Mouse (Mus musculus): ENCODE measurements around the gene Pde6h. TPM values are rescaled to one million over a fixed set of nuclear protein-coding genes. Genes with fewer than 3 reads are reported as not detected.
A peak's percentile ranks its signal among the peaks of the same experiment; 100 is the strongest.

Gene Pde6h
- polyA plus RNA-seq, 1 experiment from 2014 or later, result 0.40 TPM

DNA sequence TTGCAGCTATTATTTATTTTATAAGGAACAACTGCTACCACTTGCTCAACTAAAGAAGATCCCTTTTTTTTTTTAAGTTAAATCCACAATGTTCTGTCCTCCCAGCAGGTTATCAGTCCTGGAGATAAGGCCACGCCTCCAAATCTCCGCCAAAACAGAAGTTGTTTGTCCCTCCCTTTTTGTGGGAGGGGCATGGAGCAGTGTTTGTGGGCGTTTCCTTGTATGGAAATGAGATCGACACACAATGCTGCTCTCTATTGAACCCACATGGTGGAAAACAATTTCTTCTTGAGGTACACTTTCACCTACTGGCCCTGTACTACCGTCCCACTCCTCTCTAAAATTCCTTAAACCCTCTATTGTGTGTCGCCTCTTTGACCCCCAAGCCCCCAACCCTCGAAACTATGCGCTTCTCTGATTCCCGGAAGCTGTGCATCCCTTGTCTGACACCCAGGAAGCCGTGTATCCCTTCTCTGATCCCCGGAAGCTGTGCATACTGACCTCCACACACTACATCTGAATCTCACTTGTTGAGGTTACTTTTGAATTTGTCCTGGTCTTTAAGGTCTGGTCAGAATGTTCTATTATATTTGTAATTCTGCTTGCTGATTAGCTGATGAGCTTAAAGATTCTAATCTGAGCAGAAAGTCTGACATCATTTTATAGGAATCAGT lies 66.3 kb downstream of the Pde6h start:
- Histone ChIP-seq H3K27me3 (ENCODE audit: control insufficient read depth, insufficient read depth, low read length) (no peaks in the 10 kb centered on the region), H3K4me3 (ENCODE audit: low read depth, low read length) (no peak overlapping the region)
- DNase-seq (ENCODE audit: low spot score), result no peak

DNA sequence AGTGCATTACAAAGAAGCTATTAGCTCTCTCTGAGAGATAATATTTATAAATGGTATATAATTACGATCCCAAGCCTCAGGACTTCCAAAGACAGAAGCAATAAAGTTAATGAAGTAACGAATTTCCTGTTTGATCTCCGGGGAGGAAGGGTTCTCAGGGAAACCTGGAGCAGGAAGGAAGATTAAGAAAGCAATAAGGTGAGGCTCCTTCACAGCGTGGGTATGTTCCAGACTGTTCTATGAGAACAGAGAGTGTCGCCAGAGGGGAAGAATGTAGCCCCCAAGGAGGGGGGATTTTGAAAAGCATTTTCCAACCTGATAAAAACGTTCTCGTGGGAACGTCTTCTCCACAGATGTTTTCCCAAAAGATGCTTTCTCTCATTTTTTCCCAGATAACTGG lies 66.9 kb downstream of the Pde6h start:
- 44% methylated on average over 8 of the region's 8 CpGs for WGBS
- Histone ChIP-seq H3K9ac (ENCODE audit: low read length) (no peak overlapping the region), H3K4me2 (replicated peaks; ENCODE audit: low read depth) (no peak overlapping the region), H3K9me3 (ENCODE audit: control insufficient read depth, low read length) (no peaks in the 10 kb centered on the region), H3K4me1 (replicated peaks; ENCODE audit: control insufficient read depth, insufficient read depth) (no peaks in the 10 kb centered on the region), H3K36me3 (ENCODE audit: control insufficient read depth, insufficient read depth, low read length) (no peaks in the 10 kb centered on the region), H3K27me3 (ENCODE audit: control insufficient read depth, insufficient read depth, low read length) (no peaks in the 10 kb centered on the region), H3K27ac (replicated peaks) (no peak overlapping the region), H3K4me3 (ENCODE audit: low read depth, low read length) (no peak overlapping the region)
- DNase-seq (ENCODE audit: low spot score), result no peak
- no peak for ATAC-seq (ENCODE audit: low FRiP score, low TSS enrichment)
- TF ChIP-seq CTCF (IDR thresholded peaks at IDR 0.05; ENCODE audit: low read depth), result no peak
- no peak for TF ChIP-seq EP300 (optimal IDR thresholded peaks at IDR 0.05)

More for the DNA sequence above, 66.3 kb downstream of the Pde6h start:
- no peak for ATAC-seq (ENCODE audit: low FRiP score, low TSS enrichment)
- TF ChIP-seq EP300 (optimal IDR thresholded peaks at IDR 0.05) (no peak), CTCF (IDR thresholded peaks at IDR 0.05; ENCODE audit: low read depth) (no peak)
- Histone ChIP-seq H3K9me3 (ENCODE audit: control insufficient read depth, low read length) (no peaks in the 10 kb centered on the region), H3K9ac (ENCODE audit: low read length) (no peak overlapping the region), H3K36me3 (ENCODE audit: control insufficient read depth, insufficient read depth, low read length) (no peaks in the 10 kb centered on the region), H3K4me2 (replicated peaks; ENCODE audit: low read depth) (no peak overlapping the region), H3K4me1 (replicated peaks; ENCODE audit: control insufficient read depth, insufficient read depth) (no peaks in the 10 kb centered on the region), H3K27ac (replicated peaks) (no peak overlapping the region)
- WGBS, result 38% methylated on average over 11 of the region's 11 CpGs

DNA sequence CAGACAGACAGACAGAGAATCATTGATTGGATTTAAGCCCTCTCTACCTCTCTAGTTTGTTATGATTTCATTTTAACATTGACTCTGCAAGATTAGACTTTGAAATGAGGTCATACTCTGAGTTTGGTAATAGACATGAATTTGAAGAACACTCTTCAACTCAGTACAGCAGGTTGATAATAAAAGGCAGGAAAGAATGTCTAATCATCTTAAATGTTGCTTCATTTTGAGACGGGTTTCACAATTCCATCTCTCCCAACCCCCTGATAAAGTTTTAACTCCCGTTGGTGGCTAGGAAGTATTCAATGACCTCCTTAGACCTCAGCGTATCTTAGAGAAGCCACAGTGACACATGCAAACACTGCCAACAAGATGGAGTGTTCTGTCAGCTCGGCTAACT lies 69.9 kb downstream of the Pde6h start:
- no peak for ATAC-seq (ENCODE audit: low FRiP score, low TSS enrichment)
- H3K4me3 ChIP-seq (ENCODE audit: low read depth, low read length), result no peak overlapping the region
- TF ChIP-seq EP300 (optimal IDR thresholded peaks at IDR 0.05), result no peak
- TF ChIP-seq CTCF (IDR thresholded peaks at IDR 0.05; ENCODE audit: low read depth), result no peak
- H3K27ac ChIP-seq (replicated peaks), result no peak overlapping the region
- no peaks in the 10 kb centered on the region for H3K9me3 ChIP-seq (ENCODE audit: control insufficient read depth, low read length)
- no peaks in the 10 kb centered on the region for H3K4me1 ChIP-seq (replicated peaks; ENCODE audit: control insufficient read depth, insufficient read depth)
- WGBS, result 21% methylated on average over 4 of the region's 4 CpGs
- no peak overlapping the region for H3K9ac ChIP-seq (ENCODE audit: low read length)
- no peaks in the 10 kb centered on the region for H3K27me3 ChIP-seq (ENCODE audit: control insufficient read depth, insufficient read depth, low read length)
- no peaks in the 10 kb centered on the region for H3K36me3 ChIP-seq (ENCODE audit: control insufficient read depth, insufficient read depth, low read length)
- no peak overlapping the region for H3K4me2 ChIP-seq (replicated peaks; ENCODE audit: low read depth)
- no peak for DNase-seq (ENCODE audit: low spot score)

DNA sequence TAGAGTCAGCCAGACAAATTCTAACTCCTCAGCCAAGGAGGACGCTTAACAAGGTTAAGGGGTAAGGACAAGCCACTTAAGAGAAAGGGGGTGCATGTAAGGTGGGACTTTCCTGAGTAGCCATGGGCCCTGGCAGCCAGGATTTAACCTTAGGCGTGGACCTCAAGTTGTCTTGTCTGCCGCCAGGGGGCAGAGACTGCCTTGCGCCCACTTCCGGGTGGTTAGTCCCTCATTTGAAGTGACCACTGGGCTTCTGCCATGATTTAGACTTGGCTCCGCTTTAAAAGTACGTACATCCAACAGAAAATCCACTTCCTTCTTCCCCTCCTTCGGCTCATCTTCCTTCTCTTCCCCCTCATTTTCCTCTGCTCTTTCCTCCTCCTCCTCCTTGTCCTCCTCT lies 71.9 kb downstream of the Pde6h start:
- Histone ChIP-seq H3K9ac (ENCODE audit: low read length) (no peak overlapping the region), H3K4me2 (replicated peaks; ENCODE audit: low read depth) (no peak overlapping the region), H3K4me3 (ENCODE audit: low read depth, low read length) (no peak overlapping the region), H3K27me3 (ENCODE audit: control insufficient read depth, insufficient read depth, low read length) (no peaks in the 10 kb centered on the region), H3K36me3 (ENCODE audit: control insufficient read depth, insufficient read depth, low read length) (no peaks in the 10 kb centered on the region), H3K4me1 (replicated peaks; ENCODE audit: control insufficient read depth, insufficient read depth) (no peaks in the 10 kb centered on the region), H3K27ac (replicated peaks) (no peak overlapping the region), H3K9me3 (ENCODE audit: control insufficient read depth, low read length) (no peaks in the 10 kb centered on the region)
- no peak for TF ChIP-seq EP300 (optimal IDR thresholded peaks at IDR 0.05)
- peak; percentile 62 for TF ChIP-seq CTCF (IDR thresholded peaks at IDR 0.05; ENCODE audit: low read depth)
- no peak for ATAC-seq (ENCODE audit: low FRiP score, low TSS enrichment)
- DNase-seq (ENCODE audit: low spot score), result no peak
- WGBS, result 83% methylated on average over 8 of the region's 8 CpGs

DNA sequence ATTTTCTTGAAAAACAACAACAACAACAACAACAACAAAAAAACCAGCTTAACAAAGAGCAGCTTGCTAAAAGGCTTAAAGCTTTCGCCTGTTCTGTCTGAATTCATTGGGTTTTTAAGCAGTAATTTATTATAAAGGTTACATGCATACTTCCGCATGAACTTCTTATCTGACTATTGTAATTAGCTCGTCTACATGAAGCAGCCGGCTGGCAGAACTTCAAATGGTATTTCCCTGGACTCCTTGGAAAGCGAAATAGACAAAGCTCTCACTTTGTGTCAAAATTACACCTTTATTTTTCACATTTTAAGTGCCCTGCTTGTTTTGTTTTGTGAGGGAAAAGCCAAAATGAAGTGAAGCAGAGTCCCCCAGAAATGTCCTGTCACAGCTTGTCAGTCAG lies 72.7 kb downstream of the Pde6h start:
- no peak overlapping the region for H3K9ac ChIP-seq (ENCODE audit: low read length)
- WGBS, result 38% methylated on average over 5 of the region's 5 CpGs

DNA sequence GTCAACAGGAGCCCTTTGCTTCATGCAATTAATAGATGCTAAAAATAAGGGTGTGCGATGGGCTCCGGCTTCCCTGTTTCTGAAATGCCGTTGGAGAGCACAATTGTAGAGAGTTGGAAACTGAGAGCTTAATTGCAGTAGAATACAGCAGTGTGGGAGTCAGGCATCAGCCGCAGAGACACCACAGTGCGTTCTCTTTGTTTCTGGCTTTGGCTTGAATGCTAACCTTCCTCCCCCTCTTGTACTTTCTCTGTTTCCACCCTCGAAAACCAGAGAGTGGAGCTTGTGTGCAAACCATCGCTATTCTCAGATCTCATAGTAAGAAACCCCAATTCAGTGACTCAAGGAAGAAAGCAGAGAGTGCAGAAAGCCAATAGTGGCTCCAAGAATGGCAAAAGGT lies 74.5 kb downstream of the Pde6h start:
- ATAC-seq (ENCODE audit: low FRiP score, low TSS enrichment) (no peak), DNase-seq (ENCODE audit: low spot score) (no peak)
- Histone ChIP-seq H3K9ac (ENCODE audit: low read length) (no peak overlapping the region), H3K36me3 (ENCODE audit: control insufficient read depth, insufficient read depth, low read length) (no peaks in the 10 kb centered on the region), H3K4me3 (ENCODE audit: low read depth, low read length) (no peak overlapping the region), H3K4me1 (replicated peaks; ENCODE audit: control insufficient read depth, insufficient read depth) (no peaks in the 10 kb centered on the region), H3K9me3 (ENCODE audit: control insufficient read depth, low read length) (no peaks in the 10 kb centered on the region), H3K27me3 (ENCODE audit: control insufficient read depth, insufficient read depth, low read length) (no peaks in the 10 kb centered on the region), H3K4me2 (replicated peaks; ENCODE audit: low read depth) (no peak overlapping the region), H3K27ac (replicated peaks) (no peak overlapping the region)
- WGBS, result 92% methylated on average over 7 of the region's 7 CpGs
- TF ChIP-seq EP300 (optimal IDR thresholded peaks at IDR 0.05) (no peak), CTCF (IDR thresholded peaks at IDR 0.05; ENCODE audit: low read depth) (no peak)

More for the DNA sequence above, 72.7 kb downstream of the Pde6h start:
- Histone ChIP-seq H3K4me3 (ENCODE audit: low read depth, low read length) (no peak overlapping the region), H3K36me3 (ENCODE audit: control insufficient read depth, insufficient read depth, low read length) (no peaks in the 10 kb centered on the region), H3K27ac (replicated peaks) (no peak overlapping the region), H3K4me2 (replicated peaks; ENCODE audit: low read depth) (no peak overlapping the region), H3K27me3 (ENCODE audit: control insufficient read depth, insufficient read depth, low read length) (no peaks in the 10 kb centered on the region), H3K9me3 (ENCODE audit: control insufficient read depth, low read length) (no peaks in the 10 kb centered on the region), H3K4me1 (replicated peaks; ENCODE audit: control insufficient read depth, insufficient read depth) (no peaks in the 10 kb centered on the region)
- no peak for TF ChIP-seq CTCF (IDR thresholded peaks at IDR 0.05; ENCODE audit: low read depth)
- TF ChIP-seq EP300 (optimal IDR thresholded peaks at IDR 0.05), result no peak
- DNase-seq (ENCODE audit: low spot score) (no peak), ATAC-seq (ENCODE audit: low FRiP score, low TSS enrichment) (no peak)
